Mouse (Mus musculus): ENCODE data around the gene Cyp2a5.

Gene Cyp2a5

GRCm38 (mm10) chr7:26835059-26835458, at the start of gene Cyp2a5:
TSS of gene Cyp2a5 (plus strand) at chr7:26835305.
- 61% methylated on average over 3 of the region's 3 CpGs for WGBS

- WGBS: 37% methylated on average over 1 of the region's 1 CpGs
These were observed 49.1 kb upstream of the Cyp2a5 start for GRCm38 (mm10) chr7:26786013-26786412.

- WGBS: 82% methylated on average over 6 of the region's 6 CpGs
These were observed 45.1 kb upstream of the Cyp2a5 start for GRCm38 (mm10) chr7:26789984-26790383.

- 95% methylated on average over 1 of the region's 1 CpGs for WGBS
These were observed 34.1 kb upstream of the Cyp2a5 start for GRCm38 (mm10) chr7:26800996-26801395.

DNA sequence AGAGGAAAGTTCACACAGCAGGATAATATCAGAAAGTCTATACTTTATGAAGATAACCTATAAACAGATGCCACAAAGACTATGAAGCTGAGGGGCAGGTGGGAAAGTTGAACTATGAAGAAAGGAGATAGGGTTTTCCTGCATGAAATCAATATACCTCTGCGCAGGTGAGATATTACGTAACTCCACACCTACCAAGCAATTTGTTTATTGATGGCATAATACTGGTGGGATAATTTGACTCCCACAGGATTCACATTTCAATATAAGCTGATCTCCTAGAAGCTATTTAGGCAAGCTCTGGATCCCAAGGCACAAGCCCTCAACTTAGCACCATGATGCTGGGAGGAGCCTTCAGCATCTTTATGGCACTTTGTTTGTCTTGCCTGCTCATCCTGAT, 26.5 kb upstream of the Cyp2a5 start, which contains the start of gene Cyp2g1:
Gene Cyp2g1, plus strand, starts transcription at position 301 of the 400 bp plus-strand sequence.
- 93% methylated on average over 2 of the region's 2 CpGs for WGBS

- WGBS: 81% methylated on average over 9 of the region's 9 CpGs
These were observed 3.4 kb upstream of the Cyp2a5 start for GRCm38 (mm10) chr7:26831556-26832292.

GRCm38 (mm10) chr7:26832668-26833067, 2.4 kb upstream of the Cyp2a5 start:
- 79% methylated on average over 7 of the region's 7 CpGs for WGBS

DNA sequence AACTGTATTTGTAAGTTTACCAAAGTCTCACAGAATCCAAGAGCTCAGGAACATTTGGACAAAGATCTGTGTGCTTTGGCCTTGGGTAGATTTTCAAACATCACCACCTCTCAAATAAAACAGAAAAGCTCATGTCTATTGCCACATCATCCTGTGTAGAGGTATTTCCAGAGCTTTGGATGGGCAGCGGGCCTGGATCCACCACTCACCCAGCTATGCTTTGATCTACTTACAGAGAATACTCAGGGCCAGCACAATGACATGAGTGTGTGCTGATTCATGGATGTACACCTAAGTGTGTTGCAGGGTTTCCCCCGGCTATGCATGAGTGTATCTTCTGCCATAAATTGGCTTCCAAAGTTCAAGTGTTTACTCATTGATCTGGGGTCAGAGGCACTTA, 8.3 kb downstream of the Cyp2a5 start:
- WGBS: 91% methylated on average over 2 of the region's 2 CpGs

GRCm38 (mm10) chr7:26880600-26880999, 45.5 kb downstream of the Cyp2a5 start:
- WGBS: 73% methylated on average over 3 of the region's 3 CpGs

Data from cerebral cortex, adult 2 months (tissue).